24 mouse cellular contexts compared by ENCODE assay signal in genomic region chr10:66825737-66826136, GRCm38 (mm10).
"Had no signal": no experiment of that assay in that cellular context is flagged by ENCODE, and none has a peak within 500 bp of the region (broad histone marks: within the 10 kb centered on the region; RNA-seq: fewer than 3 reads in every experiment).

No protein-coding gene starts in this region.

- H3K27ac ChIP-seq: embryonic facial prominence, embryonic 10.5 days; embryonic facial prominence, embryonic 12.5 days; embryonic facial prominence, embryonic 13.5 days; forebrain, embryonic 10.5 days; forebrain, embryonic 12.5 days; forebrain, embryonic 13.5 days; forebrain, embryonic 15.5 days; gastrocnemius, adult 2 months; heart, adult 2 months had no signal

- H3K9me3 ChIP-seq: embryonic facial prominence, embryonic 10.5 days; embryonic facial prominence, embryonic 12.5 days; forebrain, embryonic 10.5 days; forebrain, embryonic 12.5 days; forebrain, embryonic 13.5 days; forebrain, embryonic 15.5 days had no signal

- H3K9ac ChIP-seq: embryonic facial prominence, embryonic 12.5 days; embryonic facial prominence, embryonic 13.5 days; embryonic facial prominence, embryonic 15.5 days; forebrain, embryonic 12.5 days; forebrain, embryonic 13.5 days; forebrain, embryonic 15.5 days; forebrain, postnatal 0 days had no signal

- H3K36me3 ChIP-seq: embryonic facial prominence, embryonic 10.5 days; embryonic facial prominence, embryonic 12.5 days; embryonic facial prominence, embryonic 13.5 days; embryonic facial prominence, embryonic 15.5 days; forebrain, embryonic 10.5 days; forebrain, embryonic 12.5 days; forebrain, embryonic 15.5 days had no signal

- H3K4me2 ChIP-seq: embryonic facial prominence, embryonic 12.5 days; embryonic facial prominence, embryonic 13.5 days; embryonic facial prominence, embryonic 15.5 days; forebrain, embryonic 12.5 days; forebrain, embryonic 13.5 days; forebrain, embryonic 15.5 days had no signal

- ATAC-seq: forebrain, embryonic 13.5 days; forebrain, embryonic 14.5 days; forebrain, embryonic 15.5 days; forebrain, embryonic 16.5 days; forebrain, postnatal 0 days had no signal

- H3K27me3 ChIP-seq: embryonic facial prominence, embryonic 13.5 days; embryonic facial prominence, embryonic 15.5 days; forebrain, embryonic 12.5 days; forebrain, embryonic 13.5 days; forebrain, embryonic 15.5 days had no signal

- H3K4me3 ChIP-seq: embryonic facial prominence, embryonic 10.5 days; embryonic facial prominence, embryonic 12.5 days; embryonic facial prominence, embryonic 13.5 days; embryonic facial prominence, embryonic 15.5 days; erythroblast, embryonic 14.5 days; forebrain, embryonic 10.5 days; forebrain, embryonic 12.5 days; forebrain, embryonic 13.5 days; forebrain, embryonic 15.5 days; gastrocnemius, adult 2 months; heart, adult 2 months had no signal

- H3K4me1 ChIP-seq: embryonic facial prominence, embryonic 12.5 days; embryonic facial prominence, embryonic 13.5 days; forebrain, embryonic 10.5 days; forebrain, embryonic 12.5 days; forebrain, embryonic 13.5 days; forebrain, embryonic 15.5 days had no signal

- DNase-seq: cerebellum, adult 2 months; cerebellum, adult 8-10 months; cerebellum, adult 9-10 months; cerebellum, adult 9-11 months; cerebellum, postnatal 10 days; cerebellum, postnatal 14 days; cerebellum, postnatal 25 days; cerebellum, postnatal 36 days; forebrain, postnatal 0 days; gastrocnemius, postnatal 36 days; heart, adult 18-20 months; heart, adult 2 months had no signal
